Mouse (Mus musculus) lung, postnatal 0 days (tissue): ENCODE measurements at regions not wholly inside any gene's neighbourhood (a gene's known extent, or its start where the extent isn't known, plus 50 kb on each side); places are given as distances from the start of the nearest gene placed in this dataset.
A peak's percentile ranks its signal among the peaks of the same experiment; 100 is the strongest.

Experiments
- CTCF ChIP-seq: IDR thresholded peaks from 2 replicates; pipeline ENCODE4 v1.5.1; 2016; ENCODE audit warnings: antibody characterized with exemption, mild to moderate bottlenecking
- EP300 ChIP-seq: IDR thresholded peaks from 2 replicates; pipeline ENCODE4 v1.6.1; 2016; ENCODE audit warnings: antibody characterized with exemption, mild to moderate bottlenecking, control low read depth

DNA sequence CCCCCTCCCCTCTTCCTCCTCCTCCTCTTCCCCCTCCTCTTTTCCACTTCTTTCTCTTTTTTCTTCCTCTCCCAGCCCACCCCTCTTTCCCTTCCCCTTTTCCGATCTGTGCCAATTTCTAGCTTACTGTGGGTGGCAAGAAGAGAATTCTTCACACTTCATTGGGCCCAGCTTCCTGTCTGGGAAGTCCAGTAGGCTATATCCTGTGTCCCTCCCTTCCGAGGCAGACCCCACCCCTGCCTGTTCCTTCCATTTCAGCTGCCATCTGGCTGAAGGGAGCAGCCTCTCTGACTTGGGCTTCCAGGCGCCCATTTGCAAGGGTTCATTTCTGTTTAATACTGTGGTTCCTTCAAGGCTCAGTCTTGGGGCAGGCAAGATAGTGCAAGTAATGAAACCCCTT lies 86.2 kb upstream of the Mrps10 start:
- no peak for TF ChIP-seq CTCF
- peak; percentile 81 for TF ChIP-seq EP300
